Mouse (Mus musculus): ENCODE data around the gene Lyz1. TPM values are rescaled to one million over a fixed set of nuclear protein-coding genes. Genes with fewer than 3 reads are reported as not detected.
"Not testable (repeated sequence)": the region's sequence is repeated elsewhere in the genome, so short reads cannot be mapped to it uniquely, and the experiment has no call there.

The Lyz1 gene
- polyA plus RNA-seq, 1 experiment from 2014 or later = 0.94 TPM

DNA sequence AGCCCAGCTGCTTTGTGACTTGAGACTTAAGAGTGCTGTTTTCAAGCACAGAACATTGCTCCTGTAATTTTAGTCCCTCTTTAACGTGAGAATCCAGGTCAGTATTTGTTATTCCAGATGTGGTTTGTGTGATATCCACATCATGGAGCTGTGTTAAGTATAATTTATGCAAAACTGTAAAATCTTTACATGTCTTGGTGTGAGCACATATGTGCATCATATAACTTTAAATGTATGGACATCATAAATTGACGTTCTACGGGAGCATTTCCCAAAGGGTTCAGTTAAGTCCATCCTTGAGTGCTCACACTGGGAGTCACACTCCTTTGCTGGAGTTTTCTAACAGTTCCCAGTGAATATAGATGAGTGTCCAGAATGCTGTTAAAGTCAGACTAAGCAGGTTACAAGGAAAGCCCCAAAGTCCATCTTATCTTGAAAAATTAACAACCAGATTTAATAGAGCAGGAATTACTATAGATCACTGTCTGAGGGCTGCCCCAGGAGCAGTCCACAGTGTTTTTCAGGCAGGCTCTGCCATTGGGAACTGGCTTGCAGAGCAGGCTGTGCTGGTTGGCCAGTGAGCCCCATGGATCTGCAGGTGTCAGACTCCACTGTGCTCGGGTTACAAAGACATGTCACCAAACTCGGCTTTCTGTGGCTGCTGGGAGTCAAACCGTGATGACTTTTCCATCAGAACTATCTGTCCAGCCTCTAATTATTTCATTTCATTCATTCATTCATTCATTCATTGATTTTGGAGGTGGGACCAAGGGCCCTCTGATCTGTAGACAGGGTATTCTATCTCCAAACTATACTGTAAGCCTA is 2.4 kb downstream of the Lyz1 start:
- H3K9me3 ChIP-seq (replicated peaks; ENCODE audit: control insufficient read depth, low read length) = no peaks in the 10 kb centered on the region
- H3K9ac ChIP-seq (ENCODE audit: low read length) = no peak overlapping the region
- H3K4me2 ChIP-seq (ENCODE audit: low read depth, low read length) = no peak overlapping the region
- WGBS = 46% methylated on average over 6 of the region's 6 CpGs
- H3K36me3 ChIP-seq (ENCODE audit: control insufficient read depth, insufficient read depth, low read length) = no peaks in the 10 kb centered on the region
- no peak overlapping the region for H3K27ac ChIP-seq (ENCODE audit: low read length)
- H3K27me3 ChIP-seq (ENCODE audit: control insufficient read depth, insufficient read depth, low read length) = no peaks in the 10 kb centered on the region
- H3K4me1 ChIP-seq (ENCODE audit: control insufficient read depth, insufficient read depth, low read length) = no peaks in the 10 kb centered on the region
- H3K4me3 ChIP-seq (replicated peaks; ENCODE audit: low read length) = no peak overlapping the region
- no peak for ATAC-seq (ENCODE audit: insufficient read depth, low FRiP score)

- not testable (repeated sequence) for H3K27ac ChIP-seq (ENCODE audit: low read length); H3K27me3 ChIP-seq (ENCODE audit: control insufficient read depth, insufficient read depth, low read length); H3K4me1 ChIP-seq (ENCODE audit: control insufficient read depth, insufficient read depth, low read length); H3K4me2 ChIP-seq (ENCODE audit: low read depth, low read length); H3K9me3 ChIP-seq (replicated peaks; ENCODE audit: control insufficient read depth, low read length); H3K36me3 ChIP-seq (ENCODE audit: control insufficient read depth, insufficient read depth, low read length); ATAC-seq (ENCODE audit: insufficient read depth, low FRiP score); H3K4me3 ChIP-seq (replicated peaks; ENCODE audit: low read length); H3K9ac ChIP-seq (ENCODE audit: low read length)
- 81% methylated on average over 5 of the region's 5 CpGs for WGBS
Observed at GRCm38 (mm10) chr10:117289034-117289505, 3.6 kb downstream of the Lyz1 start.

DNA sequence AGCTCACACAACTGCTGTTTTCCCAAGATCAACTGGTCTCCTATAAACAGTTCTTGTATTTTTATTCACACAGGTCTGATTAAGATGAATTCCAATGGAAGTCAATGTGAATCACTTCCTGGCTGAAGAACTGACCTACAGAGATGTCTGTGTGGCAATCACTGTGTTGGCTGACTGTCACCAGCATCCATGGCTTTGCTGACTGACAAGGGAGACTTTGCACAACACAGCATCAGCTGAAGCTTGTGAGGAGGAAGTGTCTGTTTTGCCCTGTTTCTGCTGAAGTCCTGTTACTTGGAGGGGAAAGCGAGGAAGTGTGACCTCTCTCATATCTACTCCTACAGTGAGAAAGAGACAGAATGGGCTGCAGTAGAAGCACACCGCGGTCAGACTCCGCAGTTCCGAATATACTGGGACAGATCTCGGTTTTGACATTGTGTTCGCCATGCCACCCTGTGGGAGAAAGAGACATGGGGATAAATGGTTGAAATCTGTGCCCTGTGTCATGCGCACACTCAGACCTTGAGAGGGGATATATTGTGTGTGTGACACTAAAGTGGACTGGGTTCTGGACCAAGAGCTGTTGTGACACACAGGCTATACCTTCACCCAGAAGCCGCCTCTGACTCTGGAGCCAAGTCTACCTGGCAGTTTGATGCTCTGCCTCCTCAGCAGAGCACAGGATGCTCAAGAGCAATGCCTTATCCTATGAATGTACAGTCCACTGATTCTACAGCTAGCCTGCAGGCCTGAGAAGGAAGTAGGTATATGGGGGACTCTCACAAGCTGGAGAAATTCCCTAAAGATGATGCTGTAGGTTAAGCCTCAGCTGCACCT is 4.3 kb downstream of the Lyz1 start:
- H3K36me3 ChIP-seq (ENCODE audit: control insufficient read depth, insufficient read depth, low read length) = no peaks in the 10 kb centered on the region
- no peak overlapping the region for H3K4me3 ChIP-seq (replicated peaks; ENCODE audit: low read length)
- no peaks in the 10 kb centered on the region for H3K9me3 ChIP-seq (replicated peaks; ENCODE audit: control insufficient read depth, low read length)
- no peaks in the 10 kb centered on the region for H3K4me1 ChIP-seq (ENCODE audit: control insufficient read depth, insufficient read depth, low read length)
- H3K4me2 ChIP-seq (ENCODE audit: low read depth, low read length) = no peak overlapping the region
- no peak overlapping the region for H3K9ac ChIP-seq (ENCODE audit: low read length)
- 91% methylated on average over 9 of the region's 9 CpGs for WGBS
- no peak for ATAC-seq (ENCODE audit: insufficient read depth, low FRiP score)
- no peaks in the 10 kb centered on the region for H3K27me3 ChIP-seq (ENCODE audit: control insufficient read depth, insufficient read depth, low read length)
- H3K27ac ChIP-seq (ENCODE audit: low read length) = no peak overlapping the region

DNA sequence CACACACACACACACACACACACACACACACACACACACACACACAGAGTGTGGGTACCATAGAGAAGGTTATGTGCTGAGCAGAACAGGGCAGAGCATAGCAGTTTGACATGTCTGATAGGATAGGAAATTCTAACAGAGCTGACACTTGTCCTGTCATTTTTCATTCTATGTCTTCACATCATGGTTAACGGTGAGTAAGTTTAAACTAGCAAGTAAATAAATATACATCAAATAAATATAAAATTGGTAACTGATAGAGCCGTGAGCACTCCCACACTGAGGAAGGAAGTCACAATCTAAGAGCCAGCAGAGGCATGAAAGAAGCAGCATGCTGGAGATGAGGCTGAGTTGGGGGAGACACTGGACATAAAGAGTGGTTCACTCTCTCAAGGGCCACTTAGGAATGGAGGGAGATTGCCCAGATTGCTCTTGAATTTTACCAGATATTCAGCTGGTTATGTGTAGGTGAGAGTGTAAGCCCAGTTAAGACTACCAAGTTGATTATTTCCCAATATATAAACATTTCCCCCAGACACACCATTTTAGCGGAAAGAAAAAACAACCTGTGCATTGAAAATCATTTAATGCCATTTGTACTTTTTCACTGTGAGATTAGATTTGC is 5.3 kb downstream of the Lyz1 start:
- Histone ChIP-seq H3K27ac (ENCODE audit: low read length) (no peak overlapping the region), H3K9me3 (replicated peaks; ENCODE audit: control insufficient read depth, low read length) (no peaks in the 10 kb centered on the region), H3K4me1 (ENCODE audit: control insufficient read depth, insufficient read depth, low read length) (no peaks in the 10 kb centered on the region), H3K27me3 (ENCODE audit: control insufficient read depth, insufficient read depth, low read length) (no peaks in the 10 kb centered on the region), H3K9ac (ENCODE audit: low read length) (no peak overlapping the region), H3K36me3 (ENCODE audit: control insufficient read depth, insufficient read depth, low read length) (no peaks in the 10 kb centered on the region), H3K4me2 (ENCODE audit: low read depth, low read length) (no peak overlapping the region), H3K4me3 (replicated peaks; ENCODE audit: low read length) (no peak overlapping the region)
- WGBS = 62% methylated on average over 3 of the region's 3 CpGs
- no peak for ATAC-seq (ENCODE audit: insufficient read depth, low FRiP score)

- Histone ChIP-seq H3K27ac (ENCODE audit: low read length) (no peak overlapping the region), H3K4me1 (ENCODE audit: control insufficient read depth, insufficient read depth, low read length) (no peaks in the 10 kb centered on the region), H3K36me3 (ENCODE audit: control insufficient read depth, insufficient read depth, low read length) (no peaks in the 10 kb centered on the region), H3K4me3 (replicated peaks; ENCODE audit: low read length) (no peak overlapping the region), H3K9me3 (replicated peaks; ENCODE audit: control insufficient read depth, low read length) (no peaks in the 10 kb centered on the region), H3K4me2 (ENCODE audit: low read depth, low read length) (no peak overlapping the region), H3K27me3 (ENCODE audit: control insufficient read depth, insufficient read depth, low read length) (no peaks in the 10 kb centered on the region), H3K9ac (ENCODE audit: low read length) (no peak overlapping the region)
- WGBS = 87% methylated on average over 6 of the region's 6 CpGs
- no peak for ATAC-seq (ENCODE audit: insufficient read depth, low FRiP score)
Observed at GRCm38 (mm10) chr10:117286366-117286970, 6.2 kb downstream of the Lyz1 start.

DNA sequence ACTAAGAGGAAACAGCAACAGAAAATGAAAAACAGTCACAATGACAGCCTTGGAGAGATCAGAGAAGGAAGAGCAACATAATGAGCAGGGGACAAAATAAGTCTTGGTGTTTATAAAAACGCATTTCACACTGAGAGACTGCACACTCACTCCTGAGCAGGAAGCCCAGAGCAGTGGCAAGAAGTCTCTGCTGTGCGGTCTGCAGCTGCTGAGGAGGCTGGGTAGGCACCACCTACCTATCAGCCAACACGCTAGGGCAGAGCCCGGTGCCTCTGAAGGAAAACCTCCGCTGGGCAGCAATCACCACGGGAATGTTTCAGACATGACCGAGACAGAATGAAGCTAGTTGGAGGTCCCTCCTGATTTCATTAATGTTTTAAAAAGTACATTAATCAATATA is 7.1 kb downstream of the Lyz1 start:
- not testable (repeated sequence) for H3K9me3 ChIP-seq (replicated peaks; ENCODE audit: control insufficient read depth, low read length); H3K27me3 ChIP-seq (ENCODE audit: control insufficient read depth, insufficient read depth, low read length); H3K4me1 ChIP-seq (ENCODE audit: control insufficient read depth, insufficient read depth, low read length); H3K9ac ChIP-seq (ENCODE audit: low read length); H3K4me2 ChIP-seq (ENCODE audit: low read depth, low read length); H3K36me3 ChIP-seq (ENCODE audit: control insufficient read depth, insufficient read depth, low read length); H3K4me3 ChIP-seq (replicated peaks; ENCODE audit: low read length); H3K27ac ChIP-seq (ENCODE audit: low read length); ATAC-seq (ENCODE audit: insufficient read depth, low FRiP score)
- WGBS = 56% methylated on average over 2 of the region's 7 CpGs

GRCm38 (mm10) chr10:117284578-117285520 is 7.8 kb downstream of the Lyz1 start:
- 75% methylated on average over 10 of the region's 10 CpGs for WGBS
- ATAC-seq (ENCODE audit: insufficient read depth, low FRiP score) = no peak
- Histone ChIP-seq H3K9ac (ENCODE audit: low read length) (no peak overlapping the region), H3K9me3 (replicated peaks; ENCODE audit: control insufficient read depth, low read length) (no peaks in the 10 kb centered on the region), H3K4me2 (ENCODE audit: low read depth, low read length) (no peak overlapping the region), H3K36me3 (ENCODE audit: control insufficient read depth, insufficient read depth, low read length) (no peaks in the 10 kb centered on the region), H3K27me3 (ENCODE audit: control insufficient read depth, insufficient read depth, low read length) (no peaks in the 10 kb centered on the region), H3K4me1 (ENCODE audit: control insufficient read depth, insufficient read depth, low read length) (no peaks in the 10 kb centered on the region), H3K4me3 (replicated peaks; ENCODE audit: low read length) (no peak overlapping the region), H3K27ac (ENCODE audit: low read length) (no peak overlapping the region)

- Histone ChIP-seq H3K27me3 (ENCODE audit: control insufficient read depth, insufficient read depth, low read length) (no peaks in the 10 kb centered on the region), H3K9me3 (replicated peaks; ENCODE audit: control insufficient read depth, low read length) (no peaks in the 10 kb centered on the region), H3K4me3 (replicated peaks; ENCODE audit: low read length) (no peak overlapping the region), H3K27ac (ENCODE audit: low read length) (no peak overlapping the region), H3K4me2 (ENCODE audit: low read depth, low read length) (no peak overlapping the region), H3K4me1 (ENCODE audit: control insufficient read depth, insufficient read depth, low read length) (no peaks in the 10 kb centered on the region), H3K36me3 (ENCODE audit: control insufficient read depth, insufficient read depth, low read length) (no peaks in the 10 kb centered on the region), H3K9ac (ENCODE audit: low read length) (no peak overlapping the region)
- ATAC-seq (ENCODE audit: insufficient read depth, low FRiP score) = no peak
- WGBS = 75% methylated on average over 7 of the region's 7 CpGs
Observed at GRCm38 (mm10) chr10:117283871-117284577, 8.6 kb downstream of the Lyz1 start.

Measured in stomach, embryonic 16.5 days (tissue).